Mouse (Mus musculus) CD4-positive naive resting alpha-beta T cell, adult 76 days (primary cell): Measurements from ENCODE around the gene Tdrkh. TPM values are rescaled to one million over a fixed set of nuclear protein-coding genes. Genes with fewer than 3 reads are reported as not detected.

Source experiments
- total RNA-seq: library from RNA; stranded (reverse); gene quantifications from one replicate; pipeline ENCODE4 v1.2.4, GENCODE M21; 2023

The Tdrkh gene
- total RNA-seq = 5.8 TPM

GRCm38 (mm10) chr3:94413031-94413679, at the start of gene Tdrkh:
TSS of gene Tdrkh (plus strand) at chr3:94413273.

GRCm38 (mm10) chr3:94372641-94373040, 40.4 kb upstream of the Tdrkh start, which contains the start of gene Rorc:
TSS of gene Rorc (plus strand) at chr3:94372794.

GRCm38 (mm10) chr3:94398217-94398616, 14.9 kb upstream of the Tdrkh start, which contains the start of gene Lingo4:
TSS of gene Lingo4 (plus strand) at chr3:94398517.

GRCm38 (mm10) chr3:94442951-94443596, 30.0 kb downstream of the Tdrkh start, which contains the start of gene Mrpl9:
TSS of gene Mrpl9 (plus strand) at chr3:94443318.

GRCm38 (mm10) chr3:94443597-94443964, 30.5 kb downstream of the Tdrkh start, which contains the start of gene Oaz3:
TSS of gene Oaz3 (minus strand) at chr3:94443915.

GRCm38 (mm10) chr3:94477981-94478422, 64.9 kb downstream of the Tdrkh start, which contains the start of gene Celf3:
TSS of gene Celf3 (plus strand) at chr3:94478295.

GRCm38 (mm10) chr3:94480291-94480884, 67.3 kb downstream of the Tdrkh start, which contains the start of gene Riiad1:
TSS of gene Riiad1 (minus strand) at chr3:94480341.

Other genes with a start within 250 kb of the Tdrkh start
- not detected for gene Gm10696, start 235.1 kb upstream of the Tdrkh start, total RNA-seq
- gene Gm5286, start 216.6 kb upstream of the Tdrkh start, total RNA-seq = not detected
- gene Gm4778, start 149.2 kb upstream of the Tdrkh start, total RNA-seq = not detected
- 7.2 TPM for gene Them4, start 103.2 kb upstream of the Tdrkh start, total RNA-seq
- not detected for gene Them5, start 71.2 kb upstream of the Tdrkh start, total RNA-seq
- not detected for gene C2cd4d, start 50.8 kb upstream of the Tdrkh start, total RNA-seq
- gene Rorc, start 40.5 kb upstream of the Tdrkh start, total RNA-seq = not detected
- gene Lingo4, start 14.8 kb upstream of the Tdrkh start, total RNA-seq = not detected
- gene Mrpl9, start 30.0 kb downstream of the Tdrkh start, total RNA-seq = 80.5 TPM
- gene Oaz3, start 30.6 kb downstream of the Tdrkh start, total RNA-seq = not detected
- not detected for gene Celf3, start 65.0 kb downstream of the Tdrkh start, total RNA-seq
- gene Riiad1, start 67.1 kb downstream of the Tdrkh start, total RNA-seq = 4.9 TPM
- gene Snx27, start 169.4 kb downstream of the Tdrkh start, total RNA-seq = 29.5 TPM
- not detected for gene Gm10972, start 229.8 kb downstream of the Tdrkh start, total RNA-seq
- gene Tuft1, start 245.6 kb downstream of the Tdrkh start, total RNA-seq = 3.4 TPM